Mouse (Mus musculus) midbrain, embryonic 12.5 days (tissue): ENCODE results near the gene Lipc. TPM values are rescaled to one million over a fixed set of nuclear protein-coding genes. Genes with fewer than 3 reads are reported as not detected.

Experiments used
- ATAC-seq: fragments of 200-750 bp; cut with Nextera tagmentation; 2 replicates; pipeline ENCODE4 v1.8.0; 2017; ENCODE audit warnings: low read depth, moderate TSS enrichment, moderate library complexity; ENCODE audit not compliant: low FRiP score
- H3K27ac ChIP-seq: fragments of 300-500 bp; sonication (generic); replicated peaks from 2 replicates; pipeline ENCODE4 v1.5.1; 2016; ENCODE audit warnings: mild to moderate bottlenecking
- H3K27me3 ChIP-seq: fragments of 300-500 bp; sonication (generic); 2 replicates; pipeline ENCODE4 v1.6.1; 2016; ENCODE audit warnings: mild to moderate bottlenecking
- H3K36me3 ChIP-seq: fragments of 300-500 bp; sonication (generic); 2 replicates; pipeline ENCODE4 v1.6.1; 2016
- H3K4me1 ChIP-seq: fragments of 300-500 bp; sonication (generic); 2 replicates; pipeline ENCODE4 v1.6.1; 2016
- H3K4me2 ChIP-seq: fragments of 300-500 bp; sonication (generic); replicated peaks from 2 replicates; pipeline ENCODE4 v1.6.1; 2016; ENCODE audit warnings: mild to moderate bottlenecking, moderate library complexity
- H3K4me3 ChIP-seq: fragments of 300-500 bp; sonication (generic); 2 replicates; pipeline ENCODE4 v1.5.1; 2016; ENCODE audit warnings: mild to moderate bottlenecking
- H3K9ac ChIP-seq: fragments of 300-500 bp; sonication (generic); replicated peaks from 2 replicates; pipeline ENCODE4 v1.6.1; 2016; ENCODE audit warnings: mild to moderate bottlenecking, moderate library complexity
- H3K9me3 ChIP-seq: fragments of 300-500 bp; sonication (generic); 2 replicates; pipeline ENCODE4 v1.6.1; 2016; ENCODE audit warnings: mild to moderate bottlenecking
- WGBS: fragments of 180-500 bp; shearing (Covaris S2); methylation state at CpG from one replicate; pipeline ENCODE4 v1.1.7; 2016; 5-methylcytosine and 5-hydroxymethylcytosine counted together
- microRNA-seq: library from miRNA; unstranded; fragments of <30 nt; microRNA quantifications from one replicate; pipeline ENCODE4, GENCODE M21; 2017
- polyA plus RNA-seq: library from polyadenylated mRNA; unstranded; fragments of >200 nt; fragmentation: Nextera tagmentation; extraction: Ambion mirVana; gene quantifications from 2 replicates; pipeline ENCODE4 v1.2.1, GENCODE M21; 2016

The Lipc gene
- polyA plus RNA-seq, 1 experiment from 2014 or later, result not detected

GRCm38 (mm10) chr9:70800588-70801315, 151.3 kb downstream of the Lipc start:
- no peak overlapping the region for H3K4me2 ChIP-seq
- peaks cover 5% of the 10 kb centered on the region; the same call in 1 of the 2 replicates for H3K4me1 ChIP-seq
- H3K27ac ChIP-seq, result no peak overlapping the region
- H3K4me3 ChIP-seq, result no peak overlapping the region
- whole genome bisulfite sequencing, result 63% methylated on average over 8 of the region's 8 CpGs
- no peaks in the 10 kb centered on the region for H3K27me3 ChIP-seq
- H3K9ac ChIP-seq, result no peak overlapping the region
- no peak for ATAC-seq
- no peaks in the 10 kb centered on the region for H3K36me3 ChIP-seq
- H3K9me3 ChIP-seq, result no peaks in the 10 kb centered on the region

- Histone ChIP-seq H3K4me3 (no peak overlapping the region), H3K9ac (no peak overlapping the region), H3K27me3 (no peaks in the 10 kb centered on the region), H3K27ac (no peak overlapping the region), H3K36me3 (no peaks in the 10 kb centered on the region), H3K4me1 (no peaks in the 10 kb centered on the region), H3K4me2 (no peak overlapping the region), H3K9me3 (no peaks in the 10 kb centered on the region)
- 54% methylated on average over 2 of the region's 2 CpGs for WGBS
- no peak for ATAC-seq
Observed at GRCm38 (mm10) chr9:70795439-70795757, 156.6 kb downstream of the Lipc start.

- no peaks in the 10 kb centered on the region for H3K36me3 ChIP-seq
Observed at GRCm38 (mm10) chr9:70794643-70795438, 157.2 kb downstream of the Lipc start.

GRCm38 (mm10) chr9:70790621-70791020, 161.4 kb downstream of the Lipc start:
- Histone ChIP-seq H3K27ac (no peak overlapping the region), H3K4me2 (no peak overlapping the region), H3K9ac (no peak overlapping the region), H3K27me3 (no peaks in the 10 kb centered on the region), H3K4me1 (no peaks in the 10 kb centered on the region), H3K4me3 (no peak overlapping the region), H3K9me3 (peaks cover 9% of the 10 kb centered on the region; the same call in 1 of the 2 replicates), H3K36me3 (no peaks in the 10 kb centered on the region)
- WGBS, result 83% methylated on average over 4 of the region's 4 CpGs
- no peak for ATAC-seq

More at GRCm38 (mm10) chr9:70794643-70795438, 157.2 kb downstream of the Lipc start:
- Histone ChIP-seq H3K4me1 (no peaks in the 10 kb centered on the region), H3K9me3 (no peaks in the 10 kb centered on the region), H3K27ac (no peak overlapping the region), H3K4me3 (no peak overlapping the region), H3K9ac (no peak overlapping the region), H3K4me2 (no peak overlapping the region), H3K27me3 (no peaks in the 10 kb centered on the region)
- 81% methylated on average over 15 of the region's 15 CpGs for WGBS
- no peak for ATAC-seq

GRCm38 (mm10) chr9:70788705-70789104, 163.3 kb downstream of the Lipc start:
- no peaks in the 10 kb centered on the region for H3K36me3 ChIP-seq
- WGBS, result 79% methylated on average over 7 of the region's 7 CpGs
- H3K27me3 ChIP-seq, result no peaks in the 10 kb centered on the region
- H3K4me3 ChIP-seq, result no peak overlapping the region
- ATAC-seq, result no peak
- no peaks in the 10 kb centered on the region for H3K4me1 ChIP-seq
- H3K27ac ChIP-seq, result no peak overlapping the region
- peaks cover 9% of the 10 kb centered on the region; the same call in 1 of the 2 replicates for H3K9me3 ChIP-seq
- H3K4me2 ChIP-seq, result no peak overlapping the region
- no peak overlapping the region for H3K9ac ChIP-seq

- WGBS, result 75% methylated on average over 3 of the region's 3 CpGs
- Histone ChIP-seq H3K9me3 (no peaks in the 10 kb centered on the region), H3K4me1 (no peaks in the 10 kb centered on the region), H3K27me3 (no peaks in the 10 kb centered on the region), H3K36me3 (no peaks in the 10 kb centered on the region), H3K9ac (no peak overlapping the region), H3K4me3 (no peak overlapping the region), H3K27ac (no peak overlapping the region), H3K4me2 (no peak overlapping the region)
- no peak for ATAC-seq
Observed at GRCm38 (mm10) chr9:70782191-70782590, 169.8 kb downstream of the Lipc start.

GRCm38 (mm10) chr9:70775517-70775916, 176.5 kb downstream of the Lipc start:
- ATAC-seq, result no peak
- H3K36me3 ChIP-seq, result peaks cover 18% of the 10 kb centered on the region; the same call in 1 of the 2 replicates
- H3K9me3 ChIP-seq, result no peaks in the 10 kb centered on the region
- H3K9ac ChIP-seq, result no peak overlapping the region
- no peak overlapping the region for H3K4me2 ChIP-seq
- no peaks in the 10 kb centered on the region for H3K27me3 ChIP-seq
- H3K27ac ChIP-seq, result no peak overlapping the region
- no peak overlapping the region for H3K4me3 ChIP-seq
- 90% methylated on average over 2 of the region's 2 CpGs for WGBS
- no peaks in the 10 kb centered on the region for H3K4me1 ChIP-seq

- no peak overlapping the region for H3K4me2 ChIP-seq
- 95% methylated on average over 5 of the region's 5 CpGs for WGBS
- H3K36me3 ChIP-seq, result peaks cover 35% of the 10 kb centered on the region
- H3K9ac ChIP-seq, result no peak overlapping the region
- H3K4me3 ChIP-seq, result no peak overlapping the region
- no peaks in the 10 kb centered on the region for H3K9me3 ChIP-seq
- no peaks in the 10 kb centered on the region for H3K27me3 ChIP-seq
- H3K27ac ChIP-seq, result no peak overlapping the region
- no peaks in the 10 kb centered on the region for H3K4me1 ChIP-seq
- ATAC-seq, result no peak
Observed at GRCm38 (mm10) chr9:70760974-70761373, 191.1 kb downstream of the Lipc start.

- no peaks in the 10 kb centered on the region for H3K9me3 ChIP-seq
- H3K27me3 ChIP-seq, result no peaks in the 10 kb centered on the region
- H3K4me2 ChIP-seq, result no peak overlapping the region
- H3K36me3 ChIP-seq, result peaks cover 35% of the 10 kb centered on the region
- no peak overlapping the region for H3K4me3 ChIP-seq
- ATAC-seq, result no peak
- H3K4me1 ChIP-seq, result no peaks in the 10 kb centered on the region
- H3K27ac ChIP-seq, result no peak overlapping the region
- WGBS, result 86% methylated on average over 3 of the region's 3 CpGs
- H3K9ac ChIP-seq, result no peak overlapping the region
Observed at GRCm38 (mm10) chr9:70751504-70752222, 200.4 kb downstream of the Lipc start.

Small RNA genes lying within 50 kb of the gene (microRNA-seq; reads per million reads assigned to microRNA genes)
- not detected for gene Gm25149

Other genes with a start within 250 kb of the Lipc start
- gene Aqp9, start 216.5 kb upstream of the Lipc start, polyA plus RNA-seq, result 0.28 TPM in 1 of 2 replicates, not detected in the other